Mouse (Mus musculus) hindbrain, postnatal 0 days (tissue): ENCODE results near the gene Cux2. TPM values are rescaled to one million over a fixed set of nuclear protein-coding genes. Genes with fewer than 3 reads are reported as not detected.

Source experiments
- ATAC-seq: fragments of 200-750 bp; cut with Nextera tagmentation; 2 replicates; pipeline ENCODE4 v1.8.0; 2017; ENCODE audit warnings: mild to moderate bottlenecking, moderate TSS enrichment, moderate library complexity
- DNase-seq: peaks from one replicate; pipeline ENCODE4 v3.0.0-alpha.2; 2015; ENCODE audit warnings: low spot score
- H3K27ac ChIP-seq: fragments of 300-500 bp; sonication (generic); 2 replicates; pipeline ENCODE4 v1.5.1; 2014; ENCODE audit warnings: mild to moderate bottlenecking
- H3K27me3 ChIP-seq: fragments of 300-500 bp; sonication (generic); 2 replicates; pipeline ENCODE4 v1.6.1; 2014; ENCODE audit warnings: low read length, mixed read lengths; ENCODE audit not compliant: insufficient read depth
- H3K36me3 ChIP-seq: fragments of 300-500 bp; sonication (generic); 2 replicates; pipeline ENCODE4 v1.6.1; 2014; ENCODE audit warnings: low read length, mixed read lengths; ENCODE audit not compliant: insufficient read depth
- H3K4me1 ChIP-seq: fragments of 300-500 bp; sonication (generic); 2 replicates; pipeline ENCODE4 v1.6.1; 2014; ENCODE audit warnings: antibody characterized with exemption, low read length, mixed read lengths; ENCODE audit not compliant: insufficient read depth
- H3K4me2 ChIP-seq: fragments of 300-500 bp; sonication (generic); 2 replicates; pipeline ENCODE4 v1.6.1; 2014; ENCODE audit warnings: low read depth, mild to moderate bottlenecking, low read length, moderate library complexity, mixed read lengths
- H3K4me3 ChIP-seq: fragments of 300-500 bp; sonication (generic); 2 replicates; pipeline ENCODE4 v1.5.1; 2014; ENCODE audit warnings: low read length
- H3K9ac ChIP-seq: fragments of 300-500 bp; sonication (generic); replicated peaks from 2 replicates; pipeline ENCODE4 v1.6.1; 2014; ENCODE audit warnings: mild to moderate bottlenecking, low read length, moderate library complexity, mixed read lengths
- H3K9me3 ChIP-seq: fragments of 300-500 bp; sonication (generic); 2 replicates; pipeline ENCODE4 v1.6.1; 2016; ENCODE audit warnings: low read length, mixed read lengths
- CTCF ChIP-seq: IDR thresholded peaks from 2 replicates; pipeline ENCODE4 v1.5.1; 2016; ENCODE audit warnings: antibody characterized with exemption, control low read depth, low read depth
- WGBS: fragments of 180-500 bp; shearing (Covaris S2); extraction: QIAGEN DNeasy Blood & Tissue Kit; methylation state at CpG from one replicate; pipeline ENCODE4 v1.1.7; 2014; 5-methylcytosine and 5-hydroxymethylcytosine counted together
- polyA plus RNA-seq: library from polyadenylated mRNA; unstranded; fragments of >200 nt; fragmentation: Nextera tagmentation; extraction: Ambion mirVana; gene quantifications from 2 replicates; pipeline ENCODE4 v1.2.1, GENCODE M21; 2015
- total RNA-seq: library from RNA; depleted of rRNA; stranded (reverse); fragments of >200 nt; gene quantifications from 2 replicates; pipeline ENCODE4 v1.2.3, GENCODE M21; 2014

Cux2 gene
- total and polyA plus RNA-seq, 2 experiments from 2014 or later: 15.2 to 35.4 TPM

DNA sequence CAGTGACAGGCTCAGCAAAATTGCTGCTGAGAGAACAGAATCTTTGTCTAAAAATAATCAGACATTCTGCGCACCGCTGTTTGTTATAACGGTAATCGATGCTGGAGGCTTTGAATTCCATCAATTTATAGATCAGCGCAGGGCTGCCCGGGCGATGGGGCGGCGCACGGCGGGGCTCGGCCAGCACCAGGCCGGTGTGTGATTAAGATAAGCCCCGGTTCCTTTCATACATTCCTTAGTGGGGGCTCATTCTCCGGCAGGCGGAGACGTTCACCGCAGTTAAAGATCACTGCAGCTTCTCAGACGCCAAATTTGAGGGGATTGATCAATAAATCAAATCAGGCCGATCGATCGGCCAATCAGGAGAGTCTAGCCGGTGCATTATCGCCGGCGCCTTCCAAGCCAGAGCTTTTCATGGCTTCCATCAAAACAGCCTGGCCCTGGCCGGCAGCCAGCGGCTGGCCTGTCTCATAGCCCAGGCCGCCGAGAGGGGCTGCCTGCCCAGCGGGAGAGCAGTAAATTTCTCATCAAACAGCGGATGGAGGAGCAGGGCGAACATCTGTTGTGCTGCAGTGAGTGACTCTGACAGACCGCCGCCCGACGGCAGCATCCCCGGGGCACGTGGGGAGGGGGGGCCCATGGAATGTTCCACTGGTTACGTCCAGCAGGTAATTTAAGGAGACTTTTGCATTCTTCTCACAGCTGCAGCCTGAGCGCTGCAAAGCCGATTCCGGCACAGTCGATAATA lies 101.4 kb downstream of the Cux2 start:
- DNase-seq: peak; percentile 91
- Histone ChIP-seq H3K4me1 (peaks cover 15% of the 10 kb centered on the region; the same call in 1 of the 2 replicates), H3K4me2 (peak overlapping the region; percentile 62), H3K36me3 (no peaks in the 10 kb centered on the region), H3K27ac (peak overlapping the region; percentile 77), H3K9me3 (no peaks in the 10 kb centered on the region), H3K4me3 (peak overlapping the region; percentile 32), H3K9ac (peak overlapping the region; percentile 51), H3K27me3 (no peaks in the 10 kb centered on the region)
- TF ChIP-seq CTCF: peak; percentile 5; the same call in 1 of the 2 replicates
- peak; percentile 61 for ATAC-seq
- 3% methylated on average over 44 of the region's 44 CpGs for WGBS

GRCm38 (mm10) chr5:121946657-121947245 lies 103.2 kb downstream of the Cux2 start:
- no peak overlapping the region for H3K4me3 ChIP-seq
- no peak for TF ChIP-seq CTCF
- DNase-seq: no peak
- H3K4me2 ChIP-seq: no peak overlapping the region
- H3K36me3 ChIP-seq: no peaks in the 10 kb centered on the region
- H3K27ac ChIP-seq: no peak overlapping the region
- H3K9me3 ChIP-seq: no peaks in the 10 kb centered on the region
- H3K9ac ChIP-seq: no peak overlapping the region
- H3K27me3 ChIP-seq: 0 out of 2 replicates have a peak, but pooled peaks cover 6% of the 10 kb centered on the region
- WGBS: 55% methylated on average over 7 of the region's 7 CpGs
- H3K4me1 ChIP-seq: peaks cover 15% of the 10 kb centered on the region; the same call in 1 of the 2 replicates
- ATAC-seq: no peak

- Histone ChIP-seq H3K4me2 (no peak overlapping the region), H3K4me1 (peaks cover 15% of the 10 kb centered on the region; the same call in 1 of the 2 replicates), H3K36me3 (no peaks in the 10 kb centered on the region), H3K4me3 (no peak overlapping the region), H3K27me3 (0 out of 2 replicates have a peak, but pooled peaks cover 6% of the 10 kb centered on the region), H3K9me3 (no peaks in the 10 kb centered on the region), H3K27ac (no peak overlapping the region), H3K9ac (no peak overlapping the region)
- 48% methylated on average over 6 of the region's 6 CpGs for WGBS
- DNase-seq: peak; percentile 72
- no peak for ATAC-seq
- TF ChIP-seq CTCF: peak; percentile 83
Measured at GRCm38 (mm10) chr5:121945819-121946218, 104.1 kb downstream of the Cux2 start.

DNA sequence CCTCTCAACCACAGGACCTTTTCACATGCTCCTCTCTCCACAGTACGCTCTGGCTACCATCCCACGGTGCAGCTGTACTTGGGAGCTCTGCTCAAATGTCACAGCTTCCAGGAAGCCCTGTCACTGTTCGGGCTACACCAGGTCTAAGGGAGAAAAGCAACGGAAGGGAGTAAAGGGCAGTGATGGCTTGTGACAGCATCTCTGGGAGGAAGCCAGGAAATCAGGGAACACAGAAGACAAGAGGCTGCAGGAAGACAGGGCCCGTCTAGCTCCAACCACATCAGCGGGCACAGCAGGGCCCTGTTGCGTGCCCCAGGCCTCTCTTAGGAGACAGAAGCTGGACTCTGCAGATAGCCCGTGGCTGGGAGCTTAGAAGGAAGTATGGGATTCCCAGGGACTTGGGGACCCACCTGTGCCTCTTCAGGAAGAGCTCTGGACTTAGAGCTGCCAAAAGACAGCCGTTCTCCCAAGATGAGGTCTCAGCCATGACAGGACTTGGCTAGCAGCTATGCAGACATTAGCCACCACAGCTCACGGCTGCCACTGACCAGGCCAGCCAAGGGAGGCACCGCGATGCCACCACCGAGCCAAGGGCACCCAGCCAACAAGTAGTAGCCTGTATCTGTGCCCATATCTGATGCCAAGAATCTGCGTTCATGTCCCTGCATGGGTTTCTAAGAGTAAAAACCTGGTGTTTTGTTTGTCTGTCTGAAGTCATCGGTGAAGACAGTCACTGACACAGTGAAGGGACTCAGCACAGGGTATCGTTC lies 105.7 kb downstream of the Cux2 start:
- TF ChIP-seq CTCF: no peak
- Histone ChIP-seq H3K4me3 (no peak overlapping the region), H3K27me3 (0 out of 2 replicates have a peak, but pooled peaks cover 6% of the 10 kb centered on the region), H3K9ac (no peak overlapping the region), H3K36me3 (no peaks in the 10 kb centered on the region), H3K9me3 (no peaks in the 10 kb centered on the region), H3K27ac (no peak overlapping the region), H3K4me2 (no peak overlapping the region), H3K4me1 (peaks cover 10% of the 10 kb centered on the region; the same call in 1 of the 2 replicates)
- 53% methylated on average over 16 of the region's 16 CpGs for WGBS
- ATAC-seq: no peak
- DNase-seq: peak; percentile 79

- ATAC-seq: no peak
- Histone ChIP-seq H3K27ac (no peak overlapping the region), H3K4me2 (no peak overlapping the region), H3K36me3 (no peaks in the 10 kb centered on the region), H3K4me1 (peaks cover 3% of the 10 kb centered on the region; the same call in 1 of the 2 replicates), H3K9ac (no peak overlapping the region), H3K9me3 (no peaks in the 10 kb centered on the region), H3K4me3 (no peak overlapping the region), H3K27me3 (0 out of 2 replicates have a peak, but pooled peaks cover 6% of the 10 kb centered on the region)
- peak; percentile 72 for TF ChIP-seq CTCF
- no peak for DNase-seq
- WGBS: 58% methylated on average over 7 of the region's 7 CpGs
Measured at GRCm38 (mm10) chr5:121943472-121943871, 106.4 kb downstream of the Cux2 start.

DNA sequence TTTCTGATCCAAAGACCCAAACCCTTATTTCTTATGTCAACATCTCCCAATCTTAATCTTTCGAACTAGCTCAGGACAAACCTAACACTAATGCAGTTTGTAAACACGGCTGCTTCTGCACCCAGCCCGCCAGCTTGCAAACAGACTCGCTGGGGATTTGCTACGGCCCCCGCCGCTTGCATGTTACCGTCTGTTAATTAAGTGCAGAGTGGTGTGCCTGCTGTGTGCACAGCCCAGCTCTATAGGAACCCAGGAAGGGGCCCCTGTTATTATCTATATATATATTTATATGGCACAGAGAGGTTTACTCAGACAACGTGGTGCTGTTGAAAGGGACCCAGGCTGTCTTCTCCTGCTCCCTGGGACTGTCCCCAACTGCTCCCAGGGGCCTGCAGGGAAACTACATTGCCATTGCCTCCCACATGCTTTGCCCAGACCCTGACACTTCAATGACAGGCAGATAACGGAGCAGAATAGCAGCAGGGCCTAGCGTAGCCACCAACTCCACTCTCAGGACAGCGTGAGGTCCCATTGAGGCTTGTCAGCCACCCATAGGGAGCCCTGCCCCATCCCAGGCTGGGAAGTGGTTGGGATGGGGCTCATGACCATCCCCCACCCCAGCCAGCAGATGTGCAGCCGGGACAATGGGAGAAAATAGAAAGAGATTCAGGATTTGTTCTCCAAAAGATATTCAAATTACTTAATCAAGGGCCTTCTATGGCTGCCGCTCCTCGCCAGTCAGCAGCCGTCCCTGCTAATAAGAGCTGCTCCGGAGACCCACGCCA lies 111.6 kb downstream of the Cux2 start:
- Histone ChIP-seq H3K9ac (no peak overlapping the region), H3K36me3 (no peaks in the 10 kb centered on the region), H3K27me3 (0 out of 2 replicates have a peak, but pooled peaks cover 5% of the 10 kb centered on the region), H3K4me3 (no peak overlapping the region), H3K4me2 (no peak overlapping the region), H3K4me1 (no peaks in the 10 kb centered on the region), H3K27ac (no peak overlapping the region), H3K9me3 (no peaks in the 10 kb centered on the region)
- no peak for ATAC-seq
- TF ChIP-seq CTCF: no peak
- DNase-seq: no peak
- WGBS: 29% methylated on average over 18 of the region's 18 CpGs
